Mouse (Mus musculus) midbrain, embryonic 11.5 days (tissue): Measurements from ENCODE around the gene Trem1. TPM values are rescaled to one million over a fixed set of nuclear protein-coding genes. Genes with fewer than 3 reads are reported as not detected.

Source experiments
- polyA plus RNA-seq: library from polyadenylated mRNA; unstranded; fragments of >200 nt; fragmentation: Nextera tagmentation; extraction: Ambion mirVana; gene quantifications from 2 replicates; pipeline ENCODE4 v1.2.1, GENCODE M21; 2014

The Trem1 gene
- polyA plus RNA-seq, 1 experiment from 2014 or later: not detected

Other genes starting within 250 kb of the Trem1 start
- gene 1700122O11Rik, start 194.5 kb upstream of the Trem1 start, polyA plus RNA-seq: not detected in 2 replicates
- not detected in 2 replicates for gene 1700067P10Rik, start 143.4 kb upstream of the Trem1 start, polyA plus RNA-seq
- gene 9830107B12Rik, start 86.5 kb upstream of the Trem1 start, polyA plus RNA-seq: not detected in 2 replicates
- gene A530064D06Rik, start 65.5 kb upstream of the Trem1 start, polyA plus RNA-seq: not detected in 2 replicates
- not detected in 2 replicates for gene Trem3, start 15.0 kb downstream of the Trem1 start, polyA plus RNA-seq
- gene Treml4, start 31.5 kb downstream of the Trem1 start, polyA plus RNA-seq: 0.18 and 0.33 TPM in 2 replicates
- gene Treml2, start 66.7 kb downstream of the Trem1 start, polyA plus RNA-seq: 0.23 and 0.37 TPM in 2 replicates
- gene B430306N03Rik, start 83.4 kb downstream of the Trem1 start, polyA plus RNA-seq: 0.03 TPM in 1 of 2 replicates, not detected in the other
- 2.7 and 2.9 TPM in 2 replicates for gene Trem2, start 113.6 kb downstream of the Trem1 start, polyA plus RNA-seq
- gene Treml1, start 127.1 kb downstream of the Trem1 start, polyA plus RNA-seq: 2.0 and 2.9 TPM in 2 replicates
- 18.4 and 19.4 TPM in 2 replicates for gene Nfya, start 177.1 kb downstream of the Trem1 start, polyA plus RNA-seq
- gene Oard1, start 177.2 kb downstream of the Trem1 start, polyA plus RNA-seq: 95.9 and 101 TPM in 2 replicates
- gene Apobec2, start 200.2 kb downstream of the Trem1 start, polyA plus RNA-seq: 1.0 and 1.3 TPM in 2 replicates
- 0.36 and 0.61 TPM in 2 replicates for gene Tspo2, start 218.8 kb downstream of the Trem1 start, polyA plus RNA-seq
- gene Unc5cl, start 222.1 kb downstream of the Trem1 start, polyA plus RNA-seq: 0.22 TPM in 1 of 2 replicates, not detected in the other